Comparison of ENCODE assay signal across 19 mouse cellular contexts in genomic region chr9:67117639-67118038, GRCm38 (mm10).
"Had no signal": no experiment of that assay in that cellular context is flagged by ENCODE, and none has a peak within 500 bp of the region (broad histone marks: within the 10 kb centered on the region; RNA-seq: fewer than 3 reads in every experiment).

No protein-coding gene starts in this region.

- H3K4me3 ChIP-seq: limb, embryonic 12.5 days; liver, embryonic 13.5 days; lung, embryonic 15.5 days; megakaryocyte, embryonic 14.5 days; midbrain, embryonic 12.5 days; neural tube, embryonic 15.5 days had no signal

- H3K27me3 ChIP-seq: limb, embryonic 12.5 days; liver, embryonic 13.5 days; lung, embryonic 15.5 days; midbrain, embryonic 12.5 days; neural tube, embryonic 15.5 days had no signal

- H3K4me2 ChIP-seq: limb, embryonic 12.5 days; liver, embryonic 13.5 days; lung, embryonic 15.5 days; midbrain, embryonic 12.5 days; neural tube, embryonic 15.5 days had no signal

- H3K36me3 ChIP-seq: limb, embryonic 12.5 days; liver, embryonic 13.5 days; lung, embryonic 15.5 days; midbrain, embryonic 12.5 days; neural tube, embryonic 15.5 days had no signal

- H3K4me1 ChIP-seq: megakaryocyte, embryonic 14.5 days; midbrain, embryonic 12.5 days had no signal

- H3K27ac ChIP-seq: kidney, postnatal 0 days; liver, embryonic 13.5 days; macrophage; midbrain, embryonic 12.5 days; neural tube, embryonic 15.5 days had no signal

- DNase-seq: kidney, adult 9 months; kidney, postnatal 36 days; layer of hippocampus, adult 9-11 months; layer of hippocampus, postnatal 36 days; liver; liver, embryonic 13.5 days; liver, postnatal 0 days; lung, postnatal 14 days; right cerebral cortex, adult 18-20 months; right cerebral cortex, postnatal 25 days; thymus, postnatal 36 days had no signal

- H3K9me3 ChIP-seq: limb, embryonic 12.5 days; liver, embryonic 13.5 days; lung, embryonic 15.5 days; megakaryocyte, embryonic 14.5 days; midbrain, embryonic 12.5 days; neural tube, embryonic 15.5 days had no signal

- H3K9ac ChIP-seq: limb, embryonic 12.5 days; liver, embryonic 13.5 days; liver, postnatal 0 days; lung, embryonic 15.5 days; midbrain, embryonic 12.5 days; neural tube, embryonic 15.5 days had no signal

- ATAC-seq: liver, postnatal 0 days; midbrain, embryonic 16.5 days had no signal
